Mouse (Mus musculus) small intestine, adult 2 months (tissue): ENCODE results near the gene Lamp2.

ENCODE experiments used
- CTCF ChIP-seq: fragments of 200-500 bp; IDR thresholded peaks from 2 replicates; pipeline ENCODE4 v1.5.1; 2012; ENCODE audit warnings: low read depth, mild to moderate bottlenecking, control low read depth, inconsistent platforms, low read length, moderate library complexity, mixed read lengths; ENCODE audit not compliant: insufficient replicate concordance, insufficient read length; ENCODE audit errors: extremely low read depth
- POLR2A ChIP-seq: fragments of 200-500 bp; IDR thresholded peaks from 2 replicates; pipeline ENCODE4 v1.6.1; 2012; ENCODE audit warnings: low read depth, mild to moderate bottlenecking, control low read depth, inconsistent platforms, low read length, moderate library complexity

GRCm38 (mm10) chrX:38399671-38400070, 56.6 kb downstream of the Lamp2 start:
- no peak for TF ChIP-seq CTCF
- TF ChIP-seq POLR2A, result no peak
